Mouse (Mus musculus): Measurements from ENCODE around the gene Gmnn.
"Not testable (repeated sequence)": the region's sequence is repeated elsewhere in the genome, so short reads cannot be mapped to it uniquely, and the experiment has no call there.

Gene Gmnn

GRCm38 (mm10) chr13:24761403-24762227, at the start of gene Gmnn:
Gene Gmnn, minus strand, starts transcription at chr13:24761923.
- DNase-seq = peak; percentile 89

- DNase-seq = no peak
Observed at GRCm38 (mm10) chr13:24806079-24806478, 44.4 kb upstream of the Gmnn start.

- no peak for DNase-seq
Observed at GRCm38 (mm10) chr13:24803196-24803595, 41.5 kb upstream of the Gmnn start.

GRCm38 (mm10) chr13:24802131-24802691, 40.5 kb upstream of the Gmnn start:
- DNase-seq = peak; percentile 14

- peak; percentile 58 for DNase-seq
Observed at GRCm38 (mm10) chr13:24801308-24801921, 39.7 kb upstream of the Gmnn start, which contains the start of gene BC005537. Gene BC005537, plus strand, starts transcription at chr13:24801657.

GRCm38 (mm10) chr13:24800674-24801307, 39.1 kb upstream of the Gmnn start:
- DNase-seq = peak; percentile 98

GRCm38 (mm10) chr13:24799925-24800673, 38.4 kb upstream of the Gmnn start:
- DNase-seq = peak; percentile 34

- no peak for DNase-seq
Observed at GRCm38 (mm10) chr13:24799378-24799777, 37.7 kb upstream of the Gmnn start.

GRCm38 (mm10) chr13:24798686-24799085, 37.0 kb upstream of the Gmnn start:
- DNase-seq = no peak

- DNase-seq = no peak
Observed at GRCm38 (mm10) chr13:24792411-24793045, 30.8 kb upstream of the Gmnn start.

- DNase-seq = peak; percentile 51
Observed at GRCm38 (mm10) chr13:24791349-24791748, 29.6 kb upstream of the Gmnn start.

- DNase-seq = no peak
Observed at GRCm38 (mm10) chr13:24787477-24787876, 25.8 kb upstream of the Gmnn start.

- DNase-seq = no peak
Observed at GRCm38 (mm10) chr13:24786014-24786490, 24.3 kb upstream of the Gmnn start.

GRCm38 (mm10) chr13:24781916-24782315, 20.2 kb upstream of the Gmnn start:
- peak; percentile 27 for DNase-seq

- no peak for DNase-seq
Observed at GRCm38 (mm10) chr13:24778706-24779380, 17.1 kb upstream of the Gmnn start.

- DNase-seq = no peak
Observed at GRCm38 (mm10) chr13:24778026-24778425, 16.3 kb upstream of the Gmnn start.

GRCm38 (mm10) chr13:24776146-24776844, 14.6 kb upstream of the Gmnn start:
- peak; percentile 57 for DNase-seq

- not testable (repeated sequence) for DNase-seq
Observed at GRCm38 (mm10) chr13:24771482-24771881, 9.8 kb upstream of the Gmnn start.

GRCm38 (mm10) chr13:24767809-24768208, 6.1 kb upstream of the Gmnn start:
- DNase-seq = not testable (repeated sequence)

- DNase-seq = no peak
Observed at GRCm38 (mm10) chr13:24762254-24762653, 531 bp upstream of the Gmnn start.

- no peak for DNase-seq
Observed at GRCm38 (mm10) chr13:24761083-24761402, 680 bp downstream of the Gmnn start.
